Mouse (Mus musculus): ENCODE measurements at regions not wholly inside any gene's neighbourhood (a gene's known extent, or its start where the extent isn't known, plus 50 kb on each side); places are given as distances from the start of the nearest gene placed in this dataset.

- DNase-seq (ENCODE audit: low spot score in 2 of 2): no peak
These were observed 151.1 kb upstream of the Ppp2r3a start for GRCm38 (mm10) chr9:101402544-101403194.

GRCm38 (mm10) chr9:101401416-101401815 is 149.8 kb upstream of the Ppp2r3a start:
- no peak for DNase-seq (ENCODE audit: low spot score in 2 of 2)

- DNase-seq (ENCODE audit: low spot score in 2 of 2): no peak
These were observed 147.3 kb upstream of the Ppp2r3a start for GRCm38 (mm10) chr9:101398858-101399257.

GRCm38 (mm10) chr9:101369380-101369779 is 117.8 kb upstream of the Ppp2r3a start:
- no peak for DNase-seq (ENCODE audit: low spot score in 2 of 2)

- no peak for DNase-seq (ENCODE audit: low spot score in 2 of 2)
These were observed 105.0 kb upstream of the Ppp2r3a start for GRCm38 (mm10) chr9:101356607-101357006.

- DNase-seq (ENCODE audit: low spot score in 2 of 2): no peak
These were observed 97.2 kb upstream of the Ppp2r3a start for GRCm38 (mm10) chr9:101348771-101349170.

GRCm38 (mm10) chr9:101342887-101343286 is 91.3 kb upstream of the Ppp2r3a start:
- DNase-seq (ENCODE audit: low spot score in 2 of 2): no peak

- no peak for DNase-seq (ENCODE audit: low spot score in 2 of 2)
These were observed 89.3 kb upstream of the Ppp2r3a start for GRCm38 (mm10) chr9:101340796-101341465.

- DNase-seq (ENCODE audit: low spot score in 2 of 2): peak in 1 of 2 experiments; percentile 37
These were observed 77.6 kb upstream of the Ppp2r3a start for GRCm38 (mm10) chr9:101329032-101329824.

GRCm38 (mm10) chr9:101326961-101327360 is 75.4 kb upstream of the Ppp2r3a start:
- DNase-seq (ENCODE audit: low spot score in 2 of 2): peak; percentile 39 to 71

GRCm38 (mm10) chr9:101314036-101314435 is 62.4 kb upstream of the Ppp2r3a start:
- DNase-seq (ENCODE audit: low spot score in 2 of 2): no peak

GRCm38 (mm10) chr9:101306408-101306935 is 54.9 kb upstream of the Ppp2r3a start:
- DNase-seq (ENCODE audit: low spot score in 2 of 2): no peak

GRCm38 (mm10) chr9:101305730-101306129 is 54.1 kb upstream of the Ppp2r3a start:
- DNase-seq (ENCODE audit: low spot score in 2 of 2): no peak

Measured in heart, adult 9 months (tissue).